Mouse (Mus musculus) forebrain, postnatal 0 days (tissue): ENCODE data around the gene Ppp1r10. TPM values are rescaled to one million over a fixed set of nuclear protein-coding genes. Genes with fewer than 3 reads are reported as not detected.

ENCODE experiments used
- ATAC-seq: fragments of 200-750 bp; cut with Nextera tagmentation; 2 replicates; pipeline ENCODE4 v1.8.0; 2017; ENCODE audit warnings: mild to moderate bottlenecking, moderate library complexity
- DNase-seq: peaks from one replicate; pipeline ENCODE4 v3.0.0-alpha.2; 2015
- H3K27ac ChIP-seq: fragments of 300-500 bp; sonication (generic); 2 replicates; pipeline ENCODE4 v1.5.1; 2014; ENCODE audit warnings: low read depth, mild to moderate bottlenecking, antibody characterized with exemption, low read length, moderate library complexity, mixed read lengths
- H3K27me3 ChIP-seq: fragments of 300-500 bp; sonication (generic); 2 replicates; pipeline ENCODE4 v1.6.1; 2014; ENCODE audit warnings: mild to moderate bottlenecking, low read length, mixed read lengths; ENCODE audit not compliant: insufficient read depth
- H3K36me3 ChIP-seq: fragments of 300-500 bp; sonication (generic); 2 replicates; pipeline ENCODE4 v1.6.1; 2014; ENCODE audit warnings: mild to moderate bottlenecking, moderate library complexity; ENCODE audit not compliant: insufficient read depth
- H3K4me1 ChIP-seq: fragments of 300-500 bp; sonication (generic); 2 replicates; pipeline ENCODE4 v1.6.1; 2014; ENCODE audit warnings: antibody characterized with exemption; ENCODE audit not compliant: insufficient read depth
- H3K4me2 ChIP-seq: fragments of 300-500 bp; sonication (generic); 2 replicates; pipeline ENCODE4 v1.6.1; 2014; ENCODE audit warnings: low read depth, mild to moderate bottlenecking, moderate library complexity
- H3K4me3 ChIP-seq: fragments of 300-500 bp; sonication (generic); 2 replicates; pipeline ENCODE4 v1.5.1; 2014; ENCODE audit warnings: low read depth, low read length, mixed read lengths
- H3K9ac ChIP-seq: fragments of 300-500 bp; sonication (generic); 2 replicates; pipeline ENCODE4 v1.6.1; 2014; ENCODE audit warnings: mild to moderate bottlenecking
- H3K9me3 ChIP-seq: fragments of 300-500 bp; sonication (generic); 2 replicates; pipeline ENCODE4 v1.6.1; 2016; ENCODE audit warnings: low read length
- CTCF ChIP-seq: sonication (generic); IDR thresholded peaks from 2 replicates; pipeline ENCODE4 v1.5.1; 2016; ENCODE audit warnings: antibody characterized with exemption, control low read depth, low read depth
- WGBS: fragments of 180-500 bp; shearing (Covaris S2); extraction: QIAGEN DNeasy Blood & Tissue Kit; methylation state at CpG from one replicate; pipeline ENCODE4 v1.1.7; 2014; 5-methylcytosine and 5-hydroxymethylcytosine counted together
- polyA plus RNA-seq: library from polyadenylated mRNA; unstranded; fragments of >200 nt; fragmentation: Nextera tagmentation; extraction: Ambion mirVana; gene quantifications from 2 replicates; pipeline ENCODE4 v1.2.1, GENCODE M21; 2015
- total RNA-seq: library from RNA; depleted of rRNA; stranded (reverse); fragments of >200 nt; gene quantifications from 2 replicates; pipeline ENCODE4 v1.2.3, GENCODE M21; 2014

Gene Ppp1r10
- total and polyA plus RNA-seq, 2 experiments from 2014 or later: 32.5 to 60.2 TPM

GRCm38 (mm10) chr17:35920862-35921562 is 4.8 kb downstream of the Ppp1r10 start:
- peak; percentile 69 for DNase-seq
- Histone ChIP-seq H3K9ac (no peak overlapping the region), H3K4me1 (peaks cover 18% of the 10 kb centered on the region), H3K27me3 (no peaks in the 10 kb centered on the region), H3K4me2 (no peak overlapping the region; the same call in 1 of the 2 replicates), H3K9me3 (no peaks in the 10 kb centered on the region), H3K4me3 (no peak overlapping the region), H3K36me3 (peaks cover 27% of the 10 kb centered on the region), H3K27ac (peak overlapping the region; percentile 11; the same call in 1 of the 2 replicates)
- TF ChIP-seq CTCF: peak; percentile 74
- no peak for ATAC-seq
- WGBS: 66% methylated on average over 5 of the region's 5 CpGs

DNA sequence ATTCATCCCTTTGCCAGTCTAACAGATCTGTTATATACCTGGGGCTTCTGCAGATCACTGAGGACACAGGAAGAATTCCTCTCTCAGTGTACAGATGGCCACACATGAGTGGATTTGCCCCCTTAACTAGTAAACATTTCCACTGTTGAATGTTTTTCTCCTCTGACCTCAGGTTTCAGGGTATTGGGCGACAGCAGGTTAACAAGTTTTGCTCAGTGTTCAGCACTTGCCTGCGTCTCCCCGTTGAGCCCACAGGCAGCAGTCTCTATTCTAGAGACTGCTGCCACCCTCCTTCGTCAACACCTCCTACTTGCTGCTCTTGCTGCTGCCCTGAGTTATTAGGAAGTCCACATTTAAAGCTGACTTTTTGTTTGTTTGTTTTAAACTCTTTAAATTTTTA is 5.5 kb downstream of the Ppp1r10 start:
- DNase-seq: no peak
- TF ChIP-seq CTCF: no peak
- ATAC-seq: no peak
- H3K9me3 ChIP-seq: no peaks in the 10 kb centered on the region
- peaks cover 18% of the 10 kb centered on the region for H3K4me1 ChIP-seq
- WGBS: 75% methylated on average over 4 of the region's 4 CpGs
- H3K27me3 ChIP-seq: no peaks in the 10 kb centered on the region
- peaks cover 34% of the 10 kb centered on the region for H3K36me3 ChIP-seq
- no peak overlapping the region for H3K9ac ChIP-seq
- H3K4me2 ChIP-seq: no peak overlapping the region
- H3K4me3 ChIP-seq: no peak overlapping the region
- H3K27ac ChIP-seq: no peak overlapping the region

- Histone ChIP-seq H3K4me1 (peaks cover 18% of the 10 kb centered on the region), H3K9ac (no peak overlapping the region), H3K4me2 (no peak overlapping the region), H3K4me3 (no peak overlapping the region), H3K27ac (peak overlapping the region; percentile 35; the same call in 1 of the 2 replicates), H3K9me3 (no peaks in the 10 kb centered on the region), H3K27me3 (no peaks in the 10 kb centered on the region), H3K36me3 (peaks cover 41% of the 10 kb centered on the region)
- 84% methylated on average over 3 of the region's 3 CpGs for WGBS
- ATAC-seq (no peak), DNase-seq (no peak)
- TF ChIP-seq CTCF: no peak
These were observed 6.3 kb downstream of the Ppp1r10 start for GRCm38 (mm10) chr17:35922566-35922965.

DNA sequence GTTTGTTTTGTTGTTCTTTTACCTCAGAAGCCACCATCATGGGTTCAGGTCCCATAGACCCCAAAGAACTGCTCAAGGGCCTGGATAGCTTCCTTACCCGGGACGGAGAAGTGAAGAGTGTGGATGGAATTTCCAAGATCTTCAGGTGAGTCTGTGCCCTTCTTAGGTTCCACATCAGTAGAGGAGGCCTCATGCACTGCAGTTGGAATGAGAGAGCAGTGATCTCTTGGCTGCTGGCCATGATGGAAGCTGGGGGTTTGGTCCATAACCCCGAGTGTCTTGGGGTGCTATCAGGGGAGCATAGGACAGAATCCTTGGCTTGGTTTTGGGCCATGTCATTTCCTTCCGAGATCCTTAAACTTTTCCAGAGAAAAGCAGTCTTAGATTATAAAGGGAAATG is 7.0 kb downstream of the Ppp1r10 start:
- peaks cover 18% of the 10 kb centered on the region for H3K4me1 ChIP-seq
- no peak overlapping the region for H3K27ac ChIP-seq
- H3K36me3 ChIP-seq: peaks cover 48% of the 10 kb centered on the region
- ATAC-seq (no peak), DNase-seq (no peak)
- H3K9me3 ChIP-seq: no peaks in the 10 kb centered on the region
- H3K4me2 ChIP-seq: no peak overlapping the region
- no peak for TF ChIP-seq CTCF
- 96% methylated on average over 4 of the region's 4 CpGs for WGBS
- H3K9ac ChIP-seq: no peak overlapping the region
- H3K27me3 ChIP-seq: no peaks in the 10 kb centered on the region
- no peak overlapping the region for H3K4me3 ChIP-seq

DNA sequence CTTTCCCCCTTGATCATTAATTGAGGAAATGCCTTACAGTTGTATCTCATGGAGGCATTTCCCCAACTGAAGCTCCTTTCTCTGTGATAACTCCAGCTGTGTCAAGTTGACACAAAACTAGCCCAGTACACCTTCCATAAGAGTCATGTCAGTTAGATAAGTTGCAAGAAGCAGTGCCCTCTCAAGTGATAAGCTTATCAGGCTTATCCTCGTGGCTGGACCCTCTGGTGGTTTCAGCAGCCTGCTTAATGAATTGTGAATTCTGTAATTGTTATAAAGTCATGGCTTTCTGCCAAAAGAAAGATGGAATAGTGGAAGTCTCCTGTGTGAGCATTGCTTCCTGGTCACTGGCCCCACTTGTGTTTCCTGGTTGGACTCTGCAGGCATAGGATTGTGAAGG is 11.2 kb downstream of the Ppp1r10 start:
- Histone ChIP-seq H3K27me3 (no peaks in the 10 kb centered on the region), H3K4me2 (no peak overlapping the region), H3K27ac (no peak overlapping the region), H3K36me3 (peaks cover 79% of the 10 kb centered on the region), H3K9me3 (no peaks in the 10 kb centered on the region), H3K4me1 (no peaks in the 10 kb centered on the region), H3K4me3 (no peak overlapping the region), H3K9ac (no peak overlapping the region)
- no peak for TF ChIP-seq CTCF
- ATAC-seq (no peak), DNase-seq (no peak)
- WGBS: 53% methylated on average over 1 of the region's 1 CpGs

GRCm38 (mm10) chr17:35929534-35929933 is 13.3 kb downstream of the Ppp1r10 start:
- Histone ChIP-seq H3K4me3 (no peak overlapping the region), H3K36me3 (peaks cover 66% of the 10 kb centered on the region), H3K9ac (no peak overlapping the region), H3K27ac (no peak overlapping the region), H3K4me1 (no peaks in the 10 kb centered on the region), H3K9me3 (no peaks in the 10 kb centered on the region), H3K27me3 (no peaks in the 10 kb centered on the region), H3K4me2 (no peak overlapping the region)
- DNase-seq (no peak), ATAC-seq (no peak)
- 92% methylated on average over 2 of the region's 2 CpGs for WGBS
- TF ChIP-seq CTCF: no peak

- H3K9me3 ChIP-seq: no peaks in the 10 kb centered on the region
- peaks cover 56% of the 10 kb centered on the region for H3K36me3 ChIP-seq
- H3K9ac ChIP-seq: no peak overlapping the region
- ATAC-seq (no peak), DNase-seq (no peak)
- no peak overlapping the region for H3K4me2 ChIP-seq
- H3K27me3 ChIP-seq: no peaks in the 10 kb centered on the region
- no peak for TF ChIP-seq CTCF
- H3K4me3 ChIP-seq: no peak overlapping the region
- no peaks in the 10 kb centered on the region for H3K4me1 ChIP-seq
- H3K27ac ChIP-seq: no peak overlapping the region
- 93% methylated on average over 12 of the region's 12 CpGs for WGBS
These were observed 14.4 kb downstream of the Ppp1r10 start for GRCm38 (mm10) chr17:35930627-35931026.
